Mouse (Mus musculus): ENCODE measurements at regions not wholly inside any gene's neighbourhood (a gene's known extent, or its start where the extent isn't known, plus 50 kb on each side); places are given as distances from the start of the nearest gene placed in this dataset.
"Not testable (repeated sequence)": the region's sequence is repeated elsewhere in the genome, so short reads cannot be mapped to it uniquely, and the experiment has no call there.

DNA sequence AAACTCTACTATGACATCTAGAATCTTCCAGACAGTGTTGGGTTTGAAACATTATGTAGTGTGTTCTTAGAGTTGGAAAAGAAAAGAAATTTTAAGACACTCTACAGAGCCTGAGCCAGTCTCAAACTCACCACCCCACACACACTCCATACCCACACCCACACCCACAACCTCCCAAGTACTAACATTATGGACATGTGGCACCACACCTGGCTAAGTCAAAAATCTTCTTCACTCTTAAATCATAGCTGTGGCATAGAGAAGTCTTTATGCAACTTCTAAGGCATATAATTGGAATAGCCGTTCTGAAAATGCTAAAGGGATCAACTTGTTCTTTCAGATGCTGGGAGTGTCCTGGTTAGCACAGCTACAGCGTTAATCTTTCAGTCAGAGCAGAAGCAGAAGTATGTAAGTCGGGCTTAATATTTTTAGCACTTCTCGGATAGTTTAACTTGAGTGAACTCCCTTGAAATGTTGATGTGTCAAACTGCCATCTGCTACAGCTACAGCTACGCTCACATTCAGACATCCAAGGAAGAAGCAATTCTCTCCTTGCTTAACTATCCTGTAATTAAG is 68.6 kb upstream of the Creb1 start:
- no peak for ATAC-seq (ENCODE audit: insufficient number of reproducible peaks, low FRiP score, low TSS enrichment)

DNA sequence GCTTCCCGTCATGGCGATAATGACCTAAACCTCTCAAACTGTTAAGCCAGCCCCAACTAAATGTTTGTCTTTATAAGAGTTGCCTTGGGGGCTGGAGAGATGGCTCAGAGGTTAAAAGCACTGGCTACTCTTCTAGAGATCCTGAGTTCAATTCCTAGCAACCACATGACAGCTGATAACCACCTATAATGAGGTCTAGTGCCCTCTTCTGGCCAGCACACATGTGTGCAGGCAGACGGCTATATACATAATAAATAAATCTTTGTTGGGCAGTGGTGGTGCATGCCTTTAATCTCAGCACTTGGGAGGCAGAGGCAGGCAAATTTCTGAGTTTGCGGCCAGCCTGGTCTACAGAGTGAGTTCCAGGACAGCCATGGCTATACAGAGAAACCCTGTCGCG is 70.8 kb upstream of the Creb1 start:
- not testable (repeated sequence) for ATAC-seq (ENCODE audit: insufficient number of reproducible peaks, low FRiP score, low TSS enrichment)

DNA sequence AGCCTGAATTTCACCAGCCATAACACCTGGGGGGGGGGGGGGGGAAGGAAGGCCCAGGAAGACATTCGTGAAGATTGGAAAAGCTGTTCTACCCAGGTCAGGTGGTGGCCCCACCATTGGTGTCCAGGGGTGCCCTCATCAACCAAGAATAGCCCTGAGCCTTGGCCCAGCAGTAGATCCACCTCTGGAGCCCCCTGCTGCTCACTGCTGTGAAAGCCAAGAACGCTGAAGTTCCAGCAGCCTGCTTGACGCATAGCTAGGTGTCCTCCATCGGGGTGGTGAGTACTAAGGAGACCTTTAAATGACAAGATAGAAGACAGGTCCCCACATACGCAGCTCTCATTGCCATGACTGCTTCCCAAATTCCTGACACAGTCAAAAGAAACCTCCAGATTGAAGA is 74.6 kb upstream of the Creb1 start:
- no peak for ATAC-seq (ENCODE audit: insufficient number of reproducible peaks, low FRiP score, low TSS enrichment)

DNA sequence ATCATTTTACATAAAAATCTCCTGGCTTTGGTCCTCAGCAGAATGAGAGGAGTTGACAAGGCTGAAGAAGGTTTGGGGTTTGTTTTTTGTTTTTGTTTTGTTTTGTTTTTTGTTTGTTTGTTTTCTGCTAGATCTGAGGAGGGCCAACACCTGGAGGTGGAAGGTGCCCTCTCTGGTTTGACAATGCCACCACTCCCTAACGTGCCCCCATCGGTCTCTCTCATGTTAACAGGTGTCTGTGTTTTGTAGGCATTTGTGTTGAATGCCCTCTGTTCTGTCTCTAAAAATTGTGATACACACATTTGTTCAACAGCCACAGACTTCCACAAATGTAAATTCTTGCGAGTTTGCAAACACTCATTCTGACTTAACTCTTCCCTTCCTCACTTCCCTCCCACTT is 83.3 kb upstream of the Creb1 start:
- ATAC-seq (ENCODE audit: insufficient number of reproducible peaks, low FRiP score, low TSS enrichment) = no peak

DNA sequence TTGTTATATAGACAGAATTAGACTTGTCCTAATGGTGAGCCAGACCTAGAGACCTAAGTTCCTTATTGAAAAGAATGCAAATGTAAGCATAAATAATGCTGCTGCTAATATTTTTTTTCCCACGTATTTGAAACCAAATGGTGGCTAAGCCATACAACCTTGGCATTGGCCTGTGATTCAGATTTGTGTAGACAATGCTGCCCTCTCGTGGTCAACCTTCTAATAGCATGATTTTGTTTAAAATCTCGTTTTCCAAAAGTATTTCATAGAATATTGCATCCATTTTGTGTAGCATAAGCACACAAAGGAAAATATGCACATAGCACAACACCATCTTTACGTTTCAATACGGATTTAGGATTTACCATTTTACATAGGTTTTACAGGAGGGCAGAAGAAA is 84.4 kb upstream of the Creb1 start:
- ATAC-seq (ENCODE audit: insufficient number of reproducible peaks, low FRiP score, low TSS enrichment) = no peak

DNA sequence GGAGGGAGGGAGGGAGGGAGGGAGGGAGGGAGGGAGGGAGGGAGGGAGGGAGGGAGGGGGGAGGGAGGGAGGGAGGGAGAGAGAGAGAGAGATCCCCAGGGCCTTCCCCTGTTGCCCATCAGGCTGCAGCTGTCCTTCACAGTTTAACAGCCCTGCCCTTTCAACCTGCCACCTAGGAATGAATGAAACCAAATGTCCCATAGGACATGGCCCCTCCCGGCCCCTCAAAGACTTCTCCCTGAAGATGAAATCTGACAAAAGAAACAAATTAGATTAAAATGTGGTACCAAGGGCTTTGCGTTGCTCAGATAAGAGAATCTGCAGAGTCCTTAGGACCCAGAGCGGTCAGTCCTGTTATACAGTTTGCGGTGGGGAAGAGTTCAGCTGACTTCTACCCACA is 86.0 kb upstream of the Creb1 start:
- ATAC-seq (ENCODE audit: insufficient number of reproducible peaks, low FRiP score, low TSS enrichment) = no peak

DNA sequence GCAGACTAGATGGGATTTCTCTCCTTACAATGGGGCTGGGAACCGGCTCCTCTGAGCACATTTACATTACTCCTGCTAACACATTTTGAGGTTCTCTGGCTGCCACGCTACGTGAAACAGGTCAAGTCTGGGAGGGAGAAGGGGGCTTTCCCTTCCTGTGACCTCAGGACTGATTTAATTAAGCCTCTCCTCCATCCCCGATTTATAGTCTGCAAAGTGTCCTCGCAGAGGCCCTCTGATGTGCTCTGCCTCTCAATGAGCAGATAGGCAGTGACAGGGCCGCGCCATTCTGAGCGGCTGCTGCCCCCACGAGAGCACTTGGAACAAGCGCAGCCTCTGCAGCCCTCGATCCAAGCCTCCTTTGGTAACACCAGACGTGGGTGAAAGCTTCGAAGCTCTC is 86.5 kb upstream of the Creb1 start:
- ATAC-seq (ENCODE audit: insufficient number of reproducible peaks, low FRiP score, low TSS enrichment) = peak; percentile 97

DNA sequence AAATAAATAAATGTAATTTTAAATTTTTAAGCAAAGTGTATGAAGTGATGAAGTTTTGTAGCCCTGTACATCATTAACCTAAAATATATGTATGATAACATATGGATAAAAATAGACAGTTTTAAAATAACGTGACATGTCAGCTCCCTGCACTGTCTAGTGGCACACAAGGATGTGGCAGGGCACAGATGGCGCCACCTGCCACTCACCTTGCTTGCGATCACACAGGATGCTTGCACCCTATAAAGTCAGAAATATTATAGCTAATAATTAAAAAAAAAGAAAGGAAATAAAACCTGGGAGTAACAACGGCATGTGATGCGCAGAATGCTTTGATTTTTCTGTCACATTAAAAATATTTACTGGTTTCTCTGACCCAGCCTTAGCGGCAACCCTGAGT is 89.0 kb upstream of the Creb1 start:
- ATAC-seq (ENCODE audit: insufficient number of reproducible peaks, low FRiP score, low TSS enrichment) = no peak

DNA sequence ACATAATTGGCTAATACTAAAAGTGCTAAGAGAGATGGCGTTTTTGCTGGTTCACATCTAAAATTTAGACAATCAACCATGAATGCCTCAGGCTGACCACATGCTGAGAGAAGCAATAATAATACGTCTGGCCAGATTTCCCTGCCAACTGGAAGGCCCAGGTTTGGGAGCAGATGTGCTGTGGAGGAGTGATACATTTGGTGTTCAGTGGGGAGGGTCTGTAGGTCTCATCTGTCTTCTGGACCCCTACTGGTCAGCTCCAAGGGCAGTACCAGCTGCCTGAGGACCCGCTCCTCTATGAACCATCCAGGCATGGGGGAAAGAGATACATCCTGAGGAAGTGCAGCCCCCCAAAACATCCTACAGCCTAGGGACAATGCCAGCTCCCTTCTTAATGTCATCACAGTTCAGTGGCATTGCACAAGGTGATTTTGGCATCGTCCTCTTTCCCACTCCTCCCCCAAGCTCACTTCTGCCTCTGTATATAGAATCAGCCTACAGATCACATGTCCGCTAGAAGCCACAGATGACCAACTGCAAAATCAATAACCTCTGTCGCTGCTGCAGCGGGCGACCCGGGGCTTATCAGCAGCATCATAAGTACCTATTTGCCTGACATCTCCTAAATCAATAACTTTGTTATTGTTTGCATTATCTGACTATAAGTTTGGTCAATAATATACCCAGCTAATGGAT is 90.1 kb upstream of the Creb1 start:
- ATAC-seq (ENCODE audit: insufficient number of reproducible peaks, low FRiP score, low TSS enrichment) = no peak

DNA sequence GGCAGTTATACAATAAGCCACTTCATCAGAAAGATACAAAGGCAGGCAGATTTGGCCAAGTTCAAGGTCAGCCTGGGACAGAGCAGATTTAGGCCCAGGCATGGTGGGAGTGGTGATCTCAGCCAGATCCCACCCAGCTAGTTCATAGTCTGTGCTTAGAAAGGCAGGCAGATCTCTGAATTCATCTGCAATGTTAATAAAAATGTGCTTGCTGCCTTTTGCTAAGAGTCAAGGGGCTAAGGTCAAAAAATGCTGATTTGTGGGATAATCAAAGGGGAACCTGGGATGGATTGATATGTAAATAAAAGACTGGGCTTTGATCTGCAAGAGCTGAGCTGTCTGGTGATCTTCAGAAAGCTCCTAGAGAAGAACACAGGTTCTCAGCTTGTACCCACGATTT is 109.2 kb upstream of the Creb1 start:
- no peak for ATAC-seq (ENCODE audit: insufficient number of reproducible peaks, low FRiP score, low TSS enrichment)

DNA sequence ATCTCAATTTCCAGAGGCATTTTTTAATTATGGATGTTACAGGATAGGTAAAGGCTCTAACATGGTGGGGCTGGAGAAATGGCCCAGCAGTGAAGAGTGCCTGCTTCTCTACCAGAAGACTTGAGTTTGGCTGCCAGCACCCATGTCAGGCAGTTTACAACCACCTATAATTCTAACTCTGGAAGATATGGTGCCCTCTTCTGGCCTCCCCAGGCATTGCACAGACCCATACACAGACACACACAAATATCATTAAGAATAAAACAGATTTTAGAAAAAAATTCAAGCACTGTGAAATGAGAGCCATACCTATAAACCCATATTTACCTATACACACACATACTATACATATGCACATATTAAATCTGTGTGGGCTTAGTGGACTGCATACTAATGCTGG is 113.9 kb upstream of the Creb1 start:
- ATAC-seq (ENCODE audit: insufficient number of reproducible peaks, low FRiP score, low TSS enrichment) = no peak

DNA sequence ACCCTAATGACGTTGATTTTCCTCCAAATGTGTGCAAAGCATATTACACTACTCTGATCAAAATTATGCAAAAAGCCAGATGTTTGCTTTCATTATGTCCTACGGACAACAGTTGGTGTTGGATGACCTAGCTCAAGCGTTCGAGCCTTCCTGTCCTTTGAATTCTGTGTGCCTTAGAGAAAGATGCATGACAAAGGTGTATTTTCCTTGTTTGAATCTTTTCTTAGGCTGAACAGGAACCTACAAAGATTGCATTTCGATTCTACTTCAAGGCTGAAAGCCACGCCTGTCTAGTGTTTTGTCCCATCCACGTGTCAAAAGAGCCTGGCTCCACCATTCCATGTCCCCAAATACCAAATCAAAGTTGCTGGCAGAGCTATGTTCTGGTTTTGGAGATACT is 116.5 kb upstream of the Creb1 start:
- no peak for ATAC-seq (ENCODE audit: insufficient number of reproducible peaks, low FRiP score, low TSS enrichment)

DNA sequence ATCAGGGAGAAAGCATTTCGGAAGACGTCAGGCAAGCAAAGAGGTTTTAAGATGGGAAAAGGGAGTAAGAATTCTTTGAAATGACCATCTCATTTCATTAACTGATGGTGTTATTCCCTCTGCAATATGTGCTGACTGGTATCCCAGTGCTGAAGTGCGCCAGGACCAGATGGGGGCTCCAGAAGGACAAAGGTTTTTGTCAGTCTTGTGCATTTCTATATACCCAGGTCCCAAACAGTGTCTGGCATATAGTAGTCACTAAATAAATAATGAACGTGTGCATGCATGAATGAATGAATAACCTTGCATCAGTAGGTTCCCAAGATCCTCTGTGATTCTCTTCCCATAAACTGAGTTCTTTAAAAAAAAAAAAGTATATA is 119.3 kb upstream of the Creb1 start:
- no peak for ATAC-seq (ENCODE audit: insufficient number of reproducible peaks, low FRiP score, low TSS enrichment)

DNA sequence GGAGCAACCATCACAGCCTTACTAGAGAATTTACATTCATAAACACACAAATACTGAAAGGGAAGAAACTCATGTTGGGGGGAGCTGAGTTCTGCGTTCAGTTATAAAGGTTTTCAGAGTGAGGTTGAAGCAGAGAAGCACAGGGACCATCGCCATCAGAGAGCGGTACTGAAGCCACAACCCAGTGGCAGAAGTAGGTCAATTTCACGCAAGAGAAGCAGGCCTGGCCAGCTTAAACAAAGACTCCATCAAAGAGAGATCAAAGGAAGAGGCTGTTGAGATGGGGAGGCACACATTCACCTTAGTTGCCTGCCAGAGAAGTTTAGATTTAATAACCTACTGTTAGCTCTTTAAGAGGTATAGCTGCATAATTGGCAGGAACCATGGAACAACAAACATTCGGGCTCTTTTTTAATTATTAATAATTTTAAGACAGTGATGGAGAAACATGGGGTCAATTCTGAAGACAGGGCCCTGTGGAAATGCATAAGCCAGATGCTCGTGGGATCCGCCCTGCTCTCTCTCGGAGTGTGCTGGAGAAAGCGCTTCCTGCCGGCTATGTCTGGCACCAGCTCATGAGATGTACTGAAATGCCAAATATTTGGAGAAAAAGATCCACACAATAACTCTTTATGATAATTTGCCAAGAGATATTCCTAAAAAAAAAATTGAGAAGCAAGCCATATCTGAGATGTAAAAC is 119.8 kb upstream of the Creb1 start:
- peak; percentile 73 for ATAC-seq (ENCODE audit: insufficient number of reproducible peaks, low FRiP score, low TSS enrichment)

DNA sequence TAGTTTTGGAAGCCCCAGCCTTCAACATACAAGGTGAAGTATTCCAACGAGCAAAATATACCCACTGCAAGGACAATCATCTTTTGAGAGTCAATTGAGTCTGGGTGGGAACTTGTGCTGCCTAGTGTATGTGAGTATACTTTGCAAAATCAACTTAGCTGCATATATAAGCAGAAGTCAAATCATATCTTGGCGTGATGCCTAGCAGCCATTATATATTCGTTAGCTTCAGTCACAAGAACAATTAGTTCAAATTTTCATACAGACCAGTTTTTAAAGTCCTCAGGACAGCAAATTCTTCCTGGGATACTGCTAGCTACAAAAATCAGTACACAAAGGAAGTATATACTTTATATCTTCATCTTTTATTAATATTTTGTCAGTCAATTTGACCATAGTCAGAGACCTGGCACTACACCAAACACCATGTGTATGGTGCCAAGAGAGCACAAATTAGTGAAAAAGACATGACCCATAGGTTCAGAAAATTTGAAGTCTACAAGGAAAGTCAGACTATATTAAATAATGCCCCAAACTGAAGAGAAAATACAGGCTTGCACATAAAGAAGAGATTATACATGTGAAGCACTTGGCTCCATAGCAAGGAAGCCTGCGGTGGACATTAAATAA is 120.5 kb upstream of the Creb1 start:
- no peak for ATAC-seq (ENCODE audit: insufficient number of reproducible peaks, low FRiP score, low TSS enrichment)

DNA sequence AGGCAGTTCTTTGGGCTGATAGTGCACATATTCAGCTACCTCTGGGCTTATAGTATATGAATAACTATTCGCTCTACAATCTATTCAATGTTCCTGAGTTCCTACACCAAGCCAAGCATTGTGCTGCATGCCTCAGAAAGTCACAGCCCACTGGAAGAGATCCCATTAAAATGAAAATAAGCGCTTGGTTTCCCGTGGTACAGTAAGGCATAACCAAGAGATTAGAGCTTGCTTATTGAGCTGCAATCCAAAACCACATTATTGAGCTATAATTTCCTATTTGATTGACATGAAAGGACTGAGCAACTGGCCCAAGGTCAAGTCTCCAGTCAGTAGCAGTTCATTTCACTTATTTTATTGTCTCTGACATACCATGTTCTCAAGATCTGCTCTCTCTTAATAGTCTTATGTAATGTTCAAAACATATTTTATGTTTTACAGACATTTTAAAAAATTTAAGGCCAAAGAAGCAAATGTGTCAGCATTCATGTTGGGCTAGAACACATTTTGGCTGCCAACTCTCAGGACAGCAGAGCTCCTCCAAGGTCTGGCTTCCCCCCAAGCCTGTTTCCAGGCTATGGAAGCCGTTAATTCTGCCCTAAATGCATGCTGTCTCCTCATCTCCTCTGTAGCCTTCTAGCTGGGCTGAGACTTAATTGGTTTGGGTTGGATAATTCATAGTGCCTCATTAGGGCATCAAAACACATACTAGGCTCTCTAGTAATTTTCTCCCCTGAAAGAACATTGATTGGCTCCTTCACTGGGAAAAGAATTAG is 123.5 kb upstream of the Creb1 start:
- ATAC-seq (ENCODE audit: insufficient number of reproducible peaks, low FRiP score, low TSS enrichment) = peak; percentile 84

DNA sequence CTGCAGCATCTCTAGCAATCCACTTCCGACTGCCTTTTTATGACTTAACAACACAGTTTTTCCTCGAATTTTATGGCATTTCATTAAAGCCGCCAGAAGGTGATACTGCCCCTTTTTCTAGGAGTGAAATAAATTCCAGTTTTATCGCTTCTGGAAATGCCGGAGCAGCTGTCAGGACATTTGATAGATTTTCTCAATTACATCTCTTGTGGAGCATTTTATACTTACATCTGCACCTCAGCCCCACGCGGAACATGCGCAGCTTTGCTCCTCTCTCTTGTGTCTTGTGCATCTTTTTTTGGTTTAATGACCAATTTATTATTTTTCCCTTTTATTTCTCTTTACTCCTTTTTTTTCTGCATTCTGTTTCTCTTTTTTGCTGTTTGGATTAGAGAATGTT is 140.9 kb upstream of the Creb1 start:
- no peak for ATAC-seq (ENCODE audit: insufficient number of reproducible peaks, low FRiP score, low TSS enrichment)

DNA sequence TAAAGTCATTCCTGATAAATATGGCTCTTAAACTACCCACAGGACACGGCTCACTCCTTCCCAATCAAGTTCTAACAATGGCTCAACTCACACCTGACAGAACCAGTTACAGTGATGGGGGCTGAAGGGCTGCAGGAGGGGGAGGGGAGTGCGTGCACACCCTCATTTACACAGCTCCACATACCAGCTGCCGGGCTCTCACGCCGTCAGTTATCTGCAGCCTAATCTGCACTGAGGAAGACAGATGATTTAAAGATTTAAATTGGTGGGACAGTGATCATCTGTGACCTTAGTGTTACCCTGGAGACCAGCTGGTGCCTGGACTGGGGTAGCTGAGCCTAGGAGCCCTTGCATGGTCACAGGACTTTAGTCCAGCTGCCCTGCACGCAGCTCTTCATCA is 151.2 kb upstream of the Creb1 start:
- no peak for ATAC-seq (ENCODE audit: insufficient number of reproducible peaks, low FRiP score, low TSS enrichment)

DNA sequence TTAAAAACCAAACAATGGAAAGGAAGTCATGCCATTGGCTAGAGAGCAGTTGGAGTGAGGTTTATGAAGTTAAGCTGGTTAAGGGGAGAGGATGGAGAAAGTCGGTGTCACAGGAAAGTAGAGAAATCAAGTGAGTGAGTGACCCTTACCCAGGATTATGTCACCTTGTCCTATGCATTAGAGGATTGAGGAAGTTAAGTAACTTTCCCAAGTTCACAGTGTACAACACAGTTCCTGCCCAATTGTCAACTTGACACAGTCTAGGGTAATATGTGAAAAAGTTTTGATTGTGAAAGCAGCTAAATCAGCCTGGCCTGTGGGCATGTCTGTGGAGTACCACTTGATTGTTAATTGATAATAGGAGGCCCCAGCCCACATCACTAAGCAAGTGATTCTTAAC is 156.0 kb upstream of the Creb1 start:
- ATAC-seq (ENCODE audit: insufficient number of reproducible peaks, low FRiP score, low TSS enrichment) = not testable (repeated sequence)

DNA sequence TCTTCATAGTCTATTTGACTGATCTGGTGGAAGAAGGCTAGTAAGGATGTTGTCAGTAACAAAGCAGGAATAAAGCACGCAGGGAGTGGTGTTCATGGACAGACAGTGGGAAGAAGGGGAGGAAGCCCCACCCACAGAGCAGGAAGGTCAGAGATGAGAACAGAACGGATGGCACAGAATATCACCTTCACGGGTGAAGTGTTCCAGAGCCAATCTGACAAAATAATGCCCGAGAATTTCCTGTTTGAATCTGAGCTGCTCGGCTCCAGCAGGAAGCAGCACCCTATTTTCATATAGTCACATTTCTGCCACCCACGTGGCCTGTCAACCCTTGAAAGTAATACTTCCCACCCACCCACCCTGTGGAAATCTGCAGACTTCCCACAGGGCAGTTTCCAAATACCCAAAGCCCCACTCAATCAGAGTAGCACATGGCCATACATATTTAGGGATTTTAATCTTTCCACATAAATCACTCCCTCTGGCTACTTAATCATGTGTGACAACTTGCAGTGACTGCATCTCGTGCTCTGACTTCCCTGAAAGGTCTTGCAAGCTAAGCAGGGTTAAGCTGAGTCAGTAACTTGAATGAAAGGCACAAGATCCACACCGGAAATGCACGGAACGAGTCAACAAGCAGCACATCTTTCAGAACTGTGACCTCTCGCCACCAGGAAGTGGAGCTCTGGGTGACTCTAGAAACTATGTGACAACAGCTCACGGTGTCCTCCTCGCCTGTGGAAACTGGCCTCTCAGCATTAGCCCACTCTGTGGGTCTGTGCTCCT is 158.0 kb upstream of the Creb1 start:
- no peak for ATAC-seq (ENCODE audit: insufficient number of reproducible peaks, low FRiP score, low TSS enrichment)

Data from cerebellum, adult (tissue).